Mouse (Mus musculus): ENCODE results near the gene Fam219a. TPM values are rescaled to one million over a fixed set of nuclear protein-coding genes. Genes with fewer than 3 reads are reported as not detected.

Gene Fam219a
- 1.6 and 2.7 TPM in 2 replicates for polyA plus RNA-seq (2015; fragmentation: Nextera tagmentation; extraction: Ambion mirVana)

- DNase-seq (ENCODE audit: low spot score): peak; percentile 98
These were observed at the start of gene Fam219a, which contains the start of gene Dnaic1 for GRCm38 (mm10) chr4:41569411-41569885. Gene Fam219a, minus strand, starts transcription at chr4:41569538. Gene Dnaic1, plus strand, starts transcription at chr4:41569775.

- DNase-seq (ENCODE audit: low spot score): no peak
These were observed 46.6 kb upstream of the Fam219a start for GRCm38 (mm10) chr4:41615661-41616599.

GRCm38 (mm10) chr4:41614156-41614555 lies 44.8 kb upstream of the Fam219a start:
- peak; percentile 52 for DNase-seq (ENCODE audit: low spot score)

GRCm38 (mm10) chr4:41612166-41612565 lies 42.8 kb upstream of the Fam219a start:
- no peak for DNase-seq (ENCODE audit: low spot score)

- DNase-seq (ENCODE audit: low spot score): no peak
These were observed 41.2 kb upstream of the Fam219a start for GRCm38 (mm10) chr4:41610594-41610980.

- DNase-seq (ENCODE audit: low spot score): peak; percentile 44
These were observed 40.6 kb upstream of the Fam219a start for GRCm38 (mm10) chr4:41609681-41610593.

- peak; percentile 54 for DNase-seq (ENCODE audit: low spot score)
These were observed 37.4 kb upstream of the Fam219a start for GRCm38 (mm10) chr4:41606784-41607183.

GRCm38 (mm10) chr4:41604476-41605396 lies 35.4 kb upstream of the Fam219a start:
- DNase-seq (ENCODE audit: low spot score): no peak

- no peak for DNase-seq (ENCODE audit: low spot score)
These were observed 33.5 kb upstream of the Fam219a start for GRCm38 (mm10) chr4:41602818-41603217.

GRCm38 (mm10) chr4:41583353-41583752 lies 14.0 kb upstream of the Fam219a start:
- no peak for DNase-seq (ENCODE audit: low spot score)

- no peak for DNase-seq (ENCODE audit: low spot score)
These were observed 6.6 kb upstream of the Fam219a start for GRCm38 (mm10) chr4:41575914-41576313.

GRCm38 (mm10) chr4:41573492-41573891 lies 4.2 kb upstream of the Fam219a start:
- no peak for DNase-seq (ENCODE audit: low spot score)

GRCm38 (mm10) chr4:41571490-41571889 lies 2.2 kb upstream of the Fam219a start:
- DNase-seq (ENCODE audit: low spot score): no peak

- peak; percentile 23 for DNase-seq (ENCODE audit: low spot score)
These were observed 492 bp downstream of the Fam219a start for GRCm38 (mm10) chr4:41568682-41569410.

- DNase-seq (ENCODE audit: low spot score): no peak
These were observed 1.1 kb downstream of the Fam219a start for GRCm38 (mm10) chr4:41568239-41568638.

GRCm38 (mm10) chr4:41566123-41566522 lies 3.2 kb downstream of the Fam219a start:
- no peak for DNase-seq (ENCODE audit: low spot score)

- DNase-seq (ENCODE audit: low spot score): no peak
These were observed 6.0 kb downstream of the Fam219a start for GRCm38 (mm10) chr4:41563297-41563696.

- DNase-seq (ENCODE audit: low spot score): no peak
These were observed 12.2 kb downstream of the Fam219a start for GRCm38 (mm10) chr4:41557092-41557491.

GRCm38 (mm10) chr4:41556311-41556953 lies 12.9 kb downstream of the Fam219a start:
- DNase-seq (ENCODE audit: low spot score): no peak

Data from thymus, postnatal 0 days (tissue).